Mouse (Mus musculus) thymus, adult 2 months (tissue): ENCODE results near the gene C1s2. TPM values are rescaled to one million over a fixed set of nuclear protein-coding genes. Genes with fewer than 3 reads are reported as not detected.

ENCODE experiments used
- polyA plus RNA-seq: library from polyadenylated mRNA; depleted of rRNA; stranded (reverse); fragments of >200 nt; gene quantifications from 2 replicates; pipeline ENCODE4 v1.2.3, GENCODE M21; 2012; rRNA removed

Gene C1s2
- polyA plus RNA-seq, 1 experiment = 0.08 TPM

Other genes with a start within 250 kb of the C1s2 start
- gene Pex5, start 221.0 kb downstream of the C1s2 start, polyA plus RNA-seq = 47.6 and 49.2 TPM in 2 replicates
- 9.0 and 16.6 TPM in 2 replicates for gene Clstn3, start 171.3 kb downstream of the C1s2 start, polyA plus RNA-seq
- gene C1rl, start 143.0 kb downstream of the C1s2 start, polyA plus RNA-seq = 1.2 and 1.5 TPM in 2 replicates
- gene C1ra, start 123.7 kb downstream of the C1s2 start, polyA plus RNA-seq = 9.9 and 11.3 TPM in 2 replicates
- gene C1s1, start 93.7 kb downstream of the C1s2 start, polyA plus RNA-seq = 17.3 and 26.8 TPM in 2 replicates
- not detected in 2 replicates for gene C1rb, start 65.8 kb downstream of the C1s2 start, polyA plus RNA-seq
- gene Lpcat3, start 26.9 kb upstream of the C1s2 start, polyA plus RNA-seq = 173 and 184 TPM in 2 replicates
- 203 and 210 TPM in 2 replicates for gene Emg1, start 76.1 kb upstream of the C1s2 start, polyA plus RNA-seq
- gene Phb2, start 76.3 kb upstream of the C1s2 start, polyA plus RNA-seq = 150 and 171 TPM in 2 replicates
- gene Ptpn6, start 102.6 kb upstream of the C1s2 start, polyA plus RNA-seq = 210 and 212 TPM in 2 replicates
- 265 and 352 TPM in 2 replicates for gene Grcc10, start 105.3 kb upstream of the C1s2 start, polyA plus RNA-seq
- gene Gm45234, start 119.9 kb upstream of the C1s2 start, polyA plus RNA-seq = not detected in 2 replicates
- gene Atn1, start 120.4 kb upstream of the C1s2 start, polyA plus RNA-seq = 48.3 and 51.6 TPM in 2 replicates
- 10.2 and 12.9 TPM in 2 replicates for gene Eno2, start 133.6 kb upstream of the C1s2 start, polyA plus RNA-seq
- 4.0 and 5.5 TPM in 2 replicates for gene Lrrc23, start 143.6 kb upstream of the C1s2 start, polyA plus RNA-seq
- 7.1 and 8.1 TPM in 2 replicates for gene Spsb2, start 172.6 kb upstream of the C1s2 start, polyA plus RNA-seq
- gene Tpi1, start 178.2 kb upstream of the C1s2 start, polyA plus RNA-seq = 171 and 181 TPM in 2 replicates
- 118 and 121 TPM in 2 replicates for gene Usp5, start 193.4 kb upstream of the C1s2 start, polyA plus RNA-seq
- gene Cdca3, start 193.5 kb upstream of the C1s2 start, polyA plus RNA-seq = 202 and 248 TPM in 2 replicates
- 2.8 and 4.0 TPM in 2 replicates for gene Gnb3, start 204.2 kb upstream of the C1s2 start, polyA plus RNA-seq
- 20.1 and 26.8 TPM in 2 replicates for gene P3h3, start 221.7 kb upstream of the C1s2 start, polyA plus RNA-seq
- gene Gpr162, start 227.9 kb upstream of the C1s2 start, polyA plus RNA-seq = 136 and 138 TPM in 2 replicates